Mouse (Mus musculus): ENCODE data around the gene Stac2.

DNA sequence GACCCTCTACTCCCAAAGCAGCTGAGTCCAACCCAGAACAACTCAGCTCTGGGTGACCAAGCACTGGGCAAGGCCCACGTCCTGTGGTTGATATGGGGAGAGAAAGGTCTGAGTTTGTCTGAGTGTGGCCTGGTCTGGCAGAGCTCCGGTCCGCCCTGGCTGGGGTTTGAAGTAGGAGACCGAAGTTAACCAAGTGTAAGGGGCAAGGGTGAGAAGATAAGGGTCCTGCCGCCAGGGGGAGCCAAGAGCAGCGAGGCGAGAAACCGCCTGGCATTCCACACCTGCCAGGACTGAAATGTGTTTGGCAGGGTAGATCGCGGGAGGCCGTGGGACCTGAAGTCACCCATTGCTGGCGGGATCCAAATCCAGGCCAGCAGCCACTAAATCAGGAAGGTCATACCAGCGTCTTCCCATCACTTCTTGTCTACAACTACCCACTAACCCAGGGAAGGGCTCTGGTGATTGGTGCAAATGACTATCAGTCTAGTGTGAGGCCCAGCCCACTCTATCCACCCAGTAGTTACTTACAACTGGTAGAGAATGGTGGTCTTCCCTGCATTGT lies 58.6 kb downstream of the Stac2 start:
- TF ChIP-seq CTCF (IDR thresholded peaks at IDR 0.05; ENCODE audit: borderline replicate concordance, insufficient read depth, low read length) (peak; percentile 53; the same call in 1 of the 2 replicates), POLR2A (IDR thresholded peaks at IDR 0.05; ENCODE audit: low read depth, low read length) (no peak)

All from embryonic fibroblast, embryonic 13.5 days (primary cell).